Mouse (Mus musculus): Measurements from ENCODE around the gene Dpyd.

DNA sequence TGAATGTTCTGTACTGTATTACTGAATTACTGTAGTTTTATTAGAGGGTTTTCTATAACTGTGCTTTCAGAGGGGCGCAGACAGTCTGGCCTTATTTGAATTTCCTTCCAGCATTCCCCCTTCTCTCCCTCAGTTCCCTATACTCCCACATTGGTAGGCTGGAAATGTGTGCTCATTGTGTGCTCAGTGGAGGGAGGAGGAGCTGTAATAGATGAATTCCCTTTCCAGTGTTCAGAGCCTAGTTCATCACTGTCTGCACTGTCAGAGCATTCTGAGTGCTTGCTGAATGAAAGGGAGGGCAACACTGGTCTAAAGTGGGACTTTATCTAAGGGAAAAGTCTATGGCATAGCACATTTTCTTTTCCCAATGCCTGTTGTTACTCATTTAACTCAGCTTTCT, 582.9 kb downstream of the Dpyd start:
- TF ChIP-seq POLR2A (IDR thresholded peaks at IDR 0.05; ENCODE audit: control insufficient read depth, low read depth, low read length) (no peak), CTCF (IDR thresholded peaks at IDR 0.05; ENCODE audit: control insufficient read depth, insufficient read depth, insufficient replicate concordance, low read depth, low read length) (no peak)

All from testis, adult 2 months (tissue).